Mouse (Mus musculus): ENCODE results near the gene Esd. TPM values are rescaled to one million over a fixed set of nuclear protein-coding genes. Genes with fewer than 3 reads are reported as not detected.

The Esd gene
- polyA plus RNA-seq, 1 experiment: 853 TPM

DNA sequence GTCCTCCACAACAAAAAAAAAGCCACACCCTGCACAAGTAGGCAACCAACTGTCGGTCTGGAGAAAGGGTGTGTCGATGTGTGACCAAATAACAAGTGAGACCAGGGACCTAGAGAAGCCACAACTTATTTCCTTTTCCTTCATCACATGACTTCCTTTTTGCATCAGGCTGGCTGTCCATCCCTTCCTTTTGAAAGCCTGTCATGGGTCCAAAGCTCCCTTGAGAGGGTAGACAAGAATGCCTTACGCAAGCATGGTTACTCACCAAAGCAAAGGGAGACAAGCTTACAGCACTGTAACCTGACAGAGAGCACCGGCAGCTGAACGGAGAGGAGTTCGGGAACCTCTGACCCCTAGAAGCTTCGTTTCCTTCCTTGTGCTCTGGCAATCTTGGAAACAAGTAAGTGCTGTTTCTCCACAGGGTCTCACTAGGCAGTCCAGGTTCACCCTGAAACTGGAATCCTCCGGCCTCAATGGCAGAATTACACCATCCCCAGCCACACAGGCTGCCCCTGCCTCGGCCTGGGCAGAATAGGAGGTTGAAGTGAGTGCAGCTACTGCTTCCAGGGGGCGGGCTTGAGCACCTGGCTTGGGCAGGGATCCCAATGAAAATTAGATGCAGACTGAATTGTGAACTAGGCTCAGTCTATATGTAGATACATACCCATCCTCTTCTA, 65.4 kb downstream of the Esd start:
- Histone ChIP-seq H3K4me3 (ENCODE audit: insufficient read depth, poor library complexity, severe bottlenecking) (no peak overlapping the region), H3K79me3 (ENCODE audit: low read depth) (no peaks in the 10 kb centered on the region), H3ac (ENCODE audit: control insufficient read depth, insufficient read length, low read depth) (no peak overlapping the region), H3K36me3 (ENCODE audit: control insufficient read depth, insufficient read depth) (no peaks in the 10 kb centered on the region), H3K79me2 (ENCODE audit: control insufficient read depth, insufficient read depth) (no peaks in the 10 kb centered on the region), H3K27me3 (ENCODE audit: control insufficient read depth, insufficient read depth, insufficient read length) (no peaks in the 10 kb centered on the region)
- TF ChIP-seq FOSL1 (IDR thresholded peaks at IDR 0.05; ENCODE audit: insufficient read depth, low read length, poor library complexity, severe bottlenecking) (no peak), USF1 (IDR thresholded peaks at IDR 0.05; ENCODE audit: low read depth) (no peak), CTCF (IDR thresholded peaks at IDR 0.05; ENCODE audit: control insufficient read depth, insufficient read depth, insufficient read length) (no peak), CEBPB (IDR thresholded peaks at IDR 0.05; ENCODE audit: low read depth) (no peak), MAX (IDR thresholded peaks at IDR 0.05) (no peak), MYOG (IDR thresholded peaks at IDR 0.05; ENCODE audit: control insufficient read depth, extremely low read depth, insufficient read length) (no peak), MYOD1 (IDR thresholded peaks at IDR 0.05; ENCODE audit: control insufficient read depth, insufficient read length, low read depth) (no peak)

DNA sequence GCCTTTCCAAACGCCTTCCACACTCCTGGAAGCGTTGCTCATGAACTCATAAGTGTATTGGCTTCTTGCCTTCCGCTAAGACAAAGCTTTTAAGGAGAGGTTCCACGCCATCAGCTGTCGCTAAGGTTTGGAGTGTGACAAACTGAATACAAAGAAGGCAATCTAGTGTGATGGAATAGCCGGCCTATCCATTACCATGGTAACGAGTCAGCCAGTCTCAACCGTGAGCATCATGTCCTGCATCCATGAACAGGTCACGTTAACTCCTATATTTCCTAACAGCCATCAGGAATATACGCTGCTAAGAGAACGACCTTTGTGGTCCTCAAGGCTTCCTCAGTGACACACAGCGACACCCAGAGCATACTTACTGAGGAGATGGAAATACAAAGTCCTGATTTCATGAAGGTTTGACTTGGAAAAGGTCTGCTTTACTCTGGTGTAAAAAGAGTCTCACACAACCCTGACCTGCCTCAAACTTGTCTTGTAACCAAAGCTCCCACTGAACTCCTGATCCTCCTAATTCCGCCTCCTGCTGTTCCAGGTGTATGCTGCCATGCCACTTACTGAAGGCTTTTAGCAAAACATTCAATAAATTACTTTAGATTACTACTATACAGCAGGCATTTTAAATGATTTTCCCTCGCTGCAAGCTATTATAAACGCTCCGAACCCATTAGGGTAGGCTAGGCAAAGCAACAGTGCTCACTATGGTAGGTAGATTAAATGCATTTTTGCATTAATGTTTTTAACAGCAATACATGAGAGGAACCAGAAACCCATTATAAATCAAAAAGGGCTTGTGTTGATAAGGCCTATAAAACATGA, 66.2 kb downstream of the Esd start:
- Histone ChIP-seq H3K4me3 (ENCODE audit: insufficient read depth, poor library complexity, severe bottlenecking) (no peak overlapping the region), H3K79me3 (ENCODE audit: low read depth) (no peaks in the 10 kb centered on the region), H3K36me3 (ENCODE audit: control insufficient read depth, insufficient read depth) (no peaks in the 10 kb centered on the region), H3K27me3 (ENCODE audit: control insufficient read depth, insufficient read depth, insufficient read length) (no peaks in the 10 kb centered on the region), H3K79me2 (ENCODE audit: control insufficient read depth, insufficient read depth) (no peaks in the 10 kb centered on the region), H3ac (ENCODE audit: control insufficient read depth, insufficient read length, low read depth) (no peak overlapping the region)
- no peak for TF ChIP-seq USF1 (IDR thresholded peaks at IDR 0.05; ENCODE audit: low read depth)
- no peak for TF ChIP-seq MAX (IDR thresholded peaks at IDR 0.05)
- TF ChIP-seq FOSL1 (IDR thresholded peaks at IDR 0.05; ENCODE audit: insufficient read depth, low read length, poor library complexity, severe bottlenecking): no peak
- no peak for TF ChIP-seq CTCF (IDR thresholded peaks at IDR 0.05; ENCODE audit: control insufficient read depth, insufficient read depth, insufficient read length)
- TF ChIP-seq CEBPB (IDR thresholded peaks at IDR 0.05; ENCODE audit: low read depth): no peak
- TF ChIP-seq MYOG (IDR thresholded peaks at IDR 0.05; ENCODE audit: control insufficient read depth, extremely low read depth, insufficient read length): no peak
- no peak for TF ChIP-seq MYOD1 (IDR thresholded peaks at IDR 0.05; ENCODE audit: control insufficient read depth, insufficient read length, low read depth)

Other genes with a start within 250 kb of the Esd start
- gene Htr2a, start 91.5 kb upstream of the Esd start, polyA plus RNA-seq (2012; fragmentation: generic; extraction: Trizol): 0.01 TPM
- 5.0 TPM for gene Lrch1, start 215.6 kb downstream of the Esd start, polyA plus RNA-seq (2012; fragmentation: generic; extraction: Trizol)